Mouse (Mus musculus) cortical plate, adult 2 months (tissue): Measurements from ENCODE around the gene Wdfy1. TPM values are rescaled to one million over a fixed set of nuclear protein-coding genes. Genes with fewer than 3 reads are reported as not detected.

ENCODE experiments used
- H3K27ac ChIP-seq: fragments of 200-500 bp; 2 replicates; pipeline ENCODE4 v1.5.1; 2012; ENCODE audit warnings: low read length, control low read depth, inconsistent platforms; ENCODE audit not compliant: insufficient read depth
- H3K4me1 ChIP-seq: fragments of 200-500 bp; 2 replicates; pipeline ENCODE4 v1.6.1; 2011; ENCODE audit warnings: low read length; ENCODE audit not compliant: control insufficient read depth, insufficient read depth
- H3K4me3 ChIP-seq: fragments of 200-500 bp; 2 replicates; pipeline ENCODE4 v1.5.1; 2011; ENCODE audit warnings: mild to moderate bottlenecking, low read length, control low read depth; ENCODE audit not compliant: insufficient read depth
- CTCF ChIP-seq: fragments of 200-500 bp; IDR thresholded peaks from 2 replicates; pipeline ENCODE4 v1.5.1; 2011; ENCODE audit warnings: mild to moderate bottlenecking, control low read depth, low read length; ENCODE audit not compliant: insufficient read depth; ENCODE audit errors: extremely low read depth
- POLR2A ChIP-seq: fragments of 200-500 bp; IDR thresholded peaks from 2 replicates; pipeline ENCODE4 v1.6.1; 2011; ENCODE audit warnings: mild to moderate bottlenecking, low read length, control low read depth; ENCODE audit not compliant: insufficient read depth; ENCODE audit errors: extremely low read depth
- polyA plus RNA-seq: library from polyadenylated mRNA; depleted of rRNA; stranded (reverse); fragments of >200 nt; gene quantifications from 2 replicates; pipeline ENCODE4 v1.2.3, GENCODE M21; 2012; rRNA removed

Gene Wdfy1
- polyA plus RNA-seq, 1 experiment: 24.5 TPM

- Histone ChIP-seq H3K4me3 (peak overlapping the region; percentile 52), H3K27ac (no peak overlapping the region), H3K4me1 (no peaks in the 10 kb centered on the region; the same call in 1 of the 2 replicates)
- no peak for TF ChIP-seq POLR2A
- TF ChIP-seq CTCF: no peak
Observed at GRCm38 (mm10) chr1:79671196-79671542, 104.8 kb downstream of the Wdfy1 start.

GRCm38 (mm10) chr1:79669419-79669974 is 106.4 kb downstream of the Wdfy1 start:
- TF ChIP-seq CTCF (no peak), POLR2A (no peak)
- Histone ChIP-seq H3K27ac (no peak overlapping the region), H3K4me1 (no peaks in the 10 kb centered on the region; the same call in 1 of the 2 replicates), H3K4me3 (no peak overlapping the region)

GRCm38 (mm10) chr1:79664911-79665310 is 111.0 kb downstream of the Wdfy1 start:
- Histone ChIP-seq H3K4me1 (no peaks in the 10 kb centered on the region), H3K27ac (no peak overlapping the region), H3K4me3 (no peak overlapping the region)
- TF ChIP-seq POLR2A: no peak

GRCm38 (mm10) chr1:79659598-79659997 is 116.3 kb downstream of the Wdfy1 start:
- H3K4me1 ChIP-seq: no peaks in the 10 kb centered on the region
- no peak for TF ChIP-seq POLR2A
- no peak for TF ChIP-seq CTCF
- no peak overlapping the region for H3K27ac ChIP-seq
- H3K4me3 ChIP-seq: no peak overlapping the region

- no peak for TF ChIP-seq POLR2A
- no peak for TF ChIP-seq CTCF
- H3K27ac ChIP-seq: no peak overlapping the region
- H3K4me3 ChIP-seq: no peak overlapping the region
- no peaks in the 10 kb centered on the region for H3K4me1 ChIP-seq
Observed at GRCm38 (mm10) chr1:79657411-79657810, 118.5 kb downstream of the Wdfy1 start.

- TF ChIP-seq CTCF (no peak), POLR2A (no peak)
- Histone ChIP-seq H3K27ac (no peak overlapping the region), H3K4me1 (no peaks in the 10 kb centered on the region), H3K4me3 (no peak overlapping the region)
Observed at GRCm38 (mm10) chr1:79655819-79656555, 120.0 kb downstream of the Wdfy1 start.

- no peaks in the 10 kb centered on the region for H3K4me1 ChIP-seq
- H3K4me3 ChIP-seq: no peak overlapping the region
- TF ChIP-seq POLR2A (no peak), CTCF (no peak)
- H3K27ac ChIP-seq: no peak overlapping the region
Observed at GRCm38 (mm10) chr1:79654948-79655347, 121.0 kb downstream of the Wdfy1 start.

Other genes with a start within 250 kb of the Wdfy1 start
- 1.9 and 2.0 TPM in 2 replicates for gene Ap1s3, start 104.2 kb downstream of the Wdfy1 start, polyA plus RNA-seq
- gene Mrpl44, start 125 bp downstream of the Wdfy1 start, polyA plus RNA-seq: 22.8 and 22.9 TPM in 2 replicates
- gene Serpine2, start 85.0 kb upstream of the Wdfy1 start, polyA plus RNA-seq: 135 and 149 TPM in 2 replicates